Mouse (Mus musculus): ENCODE measurements around the gene Mrvi1. TPM values are rescaled to one million over a fixed set of nuclear protein-coding genes. Genes with fewer than 3 reads are reported as not detected.

The Mrvi1 gene
- polyA plus RNA-seq, 1 experiment from 2014 or later, result 0.79 TPM

DNA sequence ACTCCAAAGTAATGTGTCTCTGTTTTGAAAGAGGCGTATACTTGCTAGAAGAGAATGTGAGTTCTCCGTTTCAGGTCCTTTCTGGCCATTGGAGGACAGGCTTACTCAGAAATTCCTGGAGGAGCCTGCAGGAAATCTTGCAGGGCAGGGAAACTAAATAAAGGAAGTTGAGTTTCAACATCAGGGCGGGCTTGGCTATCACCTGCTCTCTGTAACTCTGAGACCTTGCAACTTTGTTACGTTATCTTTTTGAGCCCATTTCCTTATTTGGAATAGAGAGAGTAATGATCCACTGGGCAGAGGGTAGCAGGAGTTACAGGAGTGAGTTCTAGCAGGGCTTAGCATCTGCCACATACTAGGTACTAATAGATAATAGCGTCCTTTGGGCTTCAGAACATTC lies 122.1 kb downstream of the Mrvi1 start:
- 73% methylated on average over 5 of the region's 5 CpGs for WGBS
- no peak for ATAC-seq (ENCODE audit: low read depth)
- Histone ChIP-seq H3K4me3 (ENCODE audit: low read depth, low read length) (no peak overlapping the region), H3K27ac (ENCODE audit: low read depth, low read length) (no peak overlapping the region), H3K4me2 (ENCODE audit: low read depth, low read length) (no peak overlapping the region), H3K9ac (replicated peaks; ENCODE audit: low read depth, low read length) (no peak overlapping the region), H3K9me3 (ENCODE audit: control insufficient read depth, low read length) (no peaks in the 10 kb centered on the region), H3K36me3 (ENCODE audit: control insufficient read depth, insufficient read depth, low read length) (no peaks in the 10 kb centered on the region), H3K4me1 (ENCODE audit: control insufficient read depth, insufficient read depth, low read length) (no peaks in the 10 kb centered on the region), H3K27me3 (ENCODE audit: control insufficient read depth, insufficient read depth, low read length) (no peaks in the 10 kb centered on the region)

DNA sequence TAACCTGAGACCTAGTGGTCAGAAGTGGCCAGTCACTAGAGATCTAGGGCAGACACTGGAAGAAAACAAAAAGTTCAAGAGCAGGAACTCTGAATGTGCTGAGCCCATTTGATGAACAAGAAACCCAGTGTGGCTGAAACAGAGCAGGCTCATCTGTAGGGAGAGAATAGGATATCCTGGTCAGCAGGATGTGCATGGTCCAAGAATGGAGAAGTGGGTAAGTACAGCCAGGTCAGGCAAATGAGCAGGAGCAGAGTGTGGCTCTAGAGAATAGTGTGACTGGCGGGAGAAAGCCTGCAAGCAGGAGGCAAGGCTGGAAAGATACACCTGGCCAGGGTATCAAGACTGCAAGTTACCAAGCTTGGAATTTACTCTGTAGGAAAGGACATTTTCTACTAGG lies 126.7 kb downstream of the Mrvi1 start:
- no peaks in the 10 kb centered on the region for H3K36me3 ChIP-seq (ENCODE audit: control insufficient read depth, insufficient read depth, low read length)
- no peak overlapping the region for H3K4me3 ChIP-seq (ENCODE audit: low read depth, low read length)
- no peak overlapping the region for H3K9ac ChIP-seq (replicated peaks; ENCODE audit: low read depth, low read length)
- H3K27ac ChIP-seq (ENCODE audit: low read depth, low read length), result no peak overlapping the region
- H3K4me1 ChIP-seq (ENCODE audit: control insufficient read depth, insufficient read depth, low read length), result no peaks in the 10 kb centered on the region
- no peak overlapping the region for H3K4me2 ChIP-seq (ENCODE audit: low read depth, low read length)
- H3K9me3 ChIP-seq (ENCODE audit: control insufficient read depth, low read length), result no peaks in the 10 kb centered on the region
- no peak for ATAC-seq (ENCODE audit: low read depth)
- H3K27me3 ChIP-seq (ENCODE audit: control insufficient read depth, insufficient read depth, low read length), result no peaks in the 10 kb centered on the region
- WGBS, result 79% methylated on average over 1 of the region's 1 CpGs

DNA sequence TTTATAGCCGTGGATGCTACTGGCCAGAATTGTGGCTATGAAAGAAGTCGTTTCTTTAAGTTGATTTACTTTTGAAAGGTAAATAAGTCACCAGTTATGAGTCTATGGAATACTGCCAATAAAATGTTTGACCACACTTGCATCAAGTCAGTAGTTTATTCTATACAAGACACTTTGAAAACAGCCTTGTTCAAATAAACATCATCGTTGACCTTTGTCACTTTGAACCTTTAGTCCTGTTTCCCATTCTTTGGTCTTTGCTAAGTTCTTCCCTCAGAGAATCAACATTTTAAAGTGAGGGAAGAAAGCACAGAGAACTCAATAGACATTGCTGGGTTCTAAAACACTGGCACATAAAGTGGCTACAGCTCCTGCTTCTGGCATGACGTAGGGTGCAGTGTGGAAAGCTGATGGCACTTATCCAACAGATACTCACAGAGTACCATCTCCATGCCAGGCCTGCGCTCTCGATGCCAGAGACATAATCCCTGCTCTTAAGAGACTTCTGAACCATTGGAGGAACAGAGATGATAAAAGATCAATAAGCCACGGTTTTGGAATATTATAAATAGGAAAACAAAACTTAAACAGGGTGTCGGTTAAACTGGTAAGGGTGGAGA lies 127.2 kb downstream of the Mrvi1 start:
- 80% methylated on average over 8 of the region's 8 CpGs for WGBS
- no peak overlapping the region for H3K4me2 ChIP-seq (ENCODE audit: low read depth, low read length)
- no peak for ATAC-seq (ENCODE audit: low read depth)
- H3K4me1 ChIP-seq (ENCODE audit: control insufficient read depth, insufficient read depth, low read length), result no peaks in the 10 kb centered on the region
- no peak overlapping the region for H3K4me3 ChIP-seq (ENCODE audit: low read depth, low read length)
- H3K27me3 ChIP-seq (ENCODE audit: control insufficient read depth, insufficient read depth, low read length), result no peaks in the 10 kb centered on the region
- H3K9ac ChIP-seq (replicated peaks; ENCODE audit: low read depth, low read length), result no peak overlapping the region
- H3K9me3 ChIP-seq (ENCODE audit: control insufficient read depth, low read length), result no peaks in the 10 kb centered on the region
- no peaks in the 10 kb centered on the region for H3K36me3 ChIP-seq (ENCODE audit: control insufficient read depth, insufficient read depth, low read length)
- H3K27ac ChIP-seq (ENCODE audit: low read depth, low read length), result no peak overlapping the region

DNA sequence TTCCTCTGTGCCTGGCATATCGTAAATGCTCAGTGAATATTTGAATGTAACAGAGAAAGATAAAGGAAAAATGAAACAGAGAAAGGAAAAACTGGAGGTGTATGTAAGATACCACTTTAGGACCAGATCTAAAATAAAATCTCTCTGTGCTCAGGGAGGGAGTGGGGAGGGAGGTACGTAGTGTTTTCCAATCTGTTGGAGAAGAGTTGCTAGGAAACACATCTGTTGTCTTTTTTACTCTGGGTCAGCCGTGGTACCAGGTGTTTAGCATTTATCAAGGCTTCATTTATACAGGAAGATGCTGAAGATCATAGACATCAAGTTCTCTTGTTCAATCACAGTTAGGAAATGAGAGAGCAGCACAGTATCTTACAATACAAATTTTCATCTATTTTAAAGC lies 127.7 kb downstream of the Mrvi1 start:
- no peak overlapping the region for H3K4me2 ChIP-seq (ENCODE audit: low read depth, low read length)
- no peak for ATAC-seq (ENCODE audit: low read depth)
- WGBS, result 53% methylated on average over 3 of the region's 3 CpGs
- H3K4me1 ChIP-seq (ENCODE audit: control insufficient read depth, insufficient read depth, low read length), result no peaks in the 10 kb centered on the region
- no peak overlapping the region for H3K27ac ChIP-seq (ENCODE audit: low read depth, low read length)
- H3K27me3 ChIP-seq (ENCODE audit: control insufficient read depth, insufficient read depth, low read length), result no peaks in the 10 kb centered on the region
- H3K9me3 ChIP-seq (ENCODE audit: control insufficient read depth, low read length), result no peaks in the 10 kb centered on the region
- H3K36me3 ChIP-seq (ENCODE audit: control insufficient read depth, insufficient read depth, low read length), result no peaks in the 10 kb centered on the region
- H3K9ac ChIP-seq (replicated peaks; ENCODE audit: low read depth, low read length), result no peak overlapping the region
- no peak overlapping the region for H3K4me3 ChIP-seq (ENCODE audit: low read depth, low read length)

DNA sequence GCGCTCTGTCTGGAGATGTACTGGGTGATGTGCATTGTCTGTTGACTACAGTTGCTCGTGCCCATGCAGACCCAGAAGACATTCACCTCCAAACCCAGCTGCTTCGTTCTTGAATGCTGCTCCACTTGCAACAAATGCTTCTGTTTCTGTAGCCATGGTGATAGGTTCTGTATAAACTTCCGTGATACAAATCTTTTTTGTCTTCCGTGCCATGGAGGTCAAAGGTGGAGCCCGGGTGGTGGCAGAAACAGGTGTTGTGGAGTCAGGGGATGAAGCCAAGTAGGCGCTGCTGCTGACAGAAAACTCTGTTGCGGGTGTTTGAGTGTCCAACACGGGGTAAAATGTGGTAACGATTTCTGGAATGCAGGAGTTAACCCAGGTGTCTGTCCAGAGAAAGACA lies 128.7 kb downstream of the Mrvi1 start:
- no peaks in the 10 kb centered on the region for H3K9me3 ChIP-seq (ENCODE audit: control insufficient read depth, low read length)
- H3K4me3 ChIP-seq (ENCODE audit: low read depth, low read length), result no peak overlapping the region
- H3K27ac ChIP-seq (ENCODE audit: low read depth, low read length), result no peak overlapping the region
- H3K9ac ChIP-seq (replicated peaks; ENCODE audit: low read depth, low read length), result no peak overlapping the region
- H3K4me2 ChIP-seq (ENCODE audit: low read depth, low read length), result no peak overlapping the region
- H3K4me1 ChIP-seq (ENCODE audit: control insufficient read depth, insufficient read depth, low read length), result no peaks in the 10 kb centered on the region
- no peak for ATAC-seq (ENCODE audit: low read depth)
- no peaks in the 10 kb centered on the region for H3K36me3 ChIP-seq (ENCODE audit: control insufficient read depth, insufficient read depth, low read length)
- H3K27me3 ChIP-seq (ENCODE audit: control insufficient read depth, insufficient read depth, low read length), result no peaks in the 10 kb centered on the region
- 67% methylated on average over 10 of the region's 10 CpGs for WGBS

DNA sequence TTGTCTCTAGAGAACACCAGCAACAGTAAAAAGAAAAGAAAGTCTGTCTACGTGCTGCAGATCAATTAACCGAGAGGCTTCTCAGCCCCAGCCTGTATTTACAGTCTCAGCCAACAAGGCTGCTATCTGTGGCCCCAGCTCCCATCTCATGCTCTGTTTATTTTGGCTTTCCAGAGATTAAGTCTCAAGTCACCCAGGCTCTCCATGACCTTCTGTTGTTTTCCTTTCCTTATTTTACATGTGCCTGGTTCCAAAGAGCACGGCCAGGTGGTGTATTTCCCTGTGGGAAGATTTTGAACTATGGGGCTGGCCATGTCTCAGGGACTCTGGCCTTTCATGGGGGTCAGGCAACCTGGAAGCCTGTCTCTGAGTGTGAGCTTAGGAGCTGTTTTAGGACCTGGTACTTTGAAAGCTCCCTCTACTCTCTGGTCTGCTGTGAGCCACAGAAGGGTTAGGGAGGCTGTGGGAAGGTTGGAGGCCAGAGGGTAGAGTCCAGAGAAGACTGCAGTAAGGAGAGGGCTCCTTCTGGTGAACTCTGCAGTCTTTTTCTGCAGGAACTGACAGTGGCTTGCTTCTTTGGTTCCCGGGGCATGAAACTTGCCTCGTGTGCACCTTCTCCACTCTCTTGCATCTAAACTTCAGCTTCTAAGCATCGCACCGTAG lies 130.6 kb downstream of the Mrvi1 start:
- no peaks in the 10 kb centered on the region for H3K36me3 ChIP-seq (ENCODE audit: control insufficient read depth, insufficient read depth, low read length)
- H3K27me3 ChIP-seq (ENCODE audit: control insufficient read depth, insufficient read depth, low read length), result no peaks in the 10 kb centered on the region
- no peak for ATAC-seq (ENCODE audit: low read depth)
- no peak overlapping the region for H3K9ac ChIP-seq (replicated peaks; ENCODE audit: low read depth, low read length)
- no peak overlapping the region for H3K4me2 ChIP-seq (ENCODE audit: low read depth, low read length)
- no peak overlapping the region for H3K4me3 ChIP-seq (ENCODE audit: low read depth, low read length)
- no peak overlapping the region for H3K27ac ChIP-seq (ENCODE audit: low read depth, low read length)
- H3K4me1 ChIP-seq (ENCODE audit: control insufficient read depth, insufficient read depth, low read length), result no peaks in the 10 kb centered on the region
- H3K9me3 ChIP-seq (ENCODE audit: control insufficient read depth, low read length), result no peaks in the 10 kb centered on the region
- 85% methylated on average over 7 of the region's 7 CpGs for WGBS

DNA sequence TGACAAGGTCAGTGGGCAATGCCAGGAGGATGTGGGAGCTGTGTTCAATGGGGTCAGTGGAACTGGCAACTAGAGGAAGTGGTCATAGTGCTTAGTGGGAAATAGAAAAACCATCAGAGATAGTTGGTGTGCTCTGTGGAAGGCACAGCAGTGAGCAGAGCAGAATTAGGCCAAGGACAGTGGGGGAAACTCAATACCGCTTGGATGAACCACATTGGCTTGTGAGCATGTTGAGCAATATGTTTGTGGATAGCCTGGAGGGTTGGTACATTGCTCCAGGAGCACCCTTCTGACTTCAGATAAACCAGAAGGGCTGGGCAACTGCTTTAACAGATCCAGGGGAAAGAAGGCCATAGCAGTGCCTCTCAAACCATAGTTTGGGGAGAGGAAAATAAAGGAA lies 133.9 kb downstream of the Mrvi1 start:
- Histone ChIP-seq H3K27ac (ENCODE audit: low read depth, low read length) (no peak overlapping the region), H3K27me3 (ENCODE audit: control insufficient read depth, insufficient read depth, low read length) (no peaks in the 10 kb centered on the region), H3K4me3 (ENCODE audit: low read depth, low read length) (no peak overlapping the region), H3K4me2 (ENCODE audit: low read depth, low read length) (no peak overlapping the region), H3K9ac (replicated peaks; ENCODE audit: low read depth, low read length) (no peak overlapping the region), H3K4me1 (ENCODE audit: control insufficient read depth, insufficient read depth, low read length) (peaks cover 1% of the 10 kb centered on the region; the same call in 1 of the 2 replicates), H3K9me3 (ENCODE audit: control insufficient read depth, low read length) (no peaks in the 10 kb centered on the region), H3K36me3 (ENCODE audit: control insufficient read depth, insufficient read depth, low read length) (no peaks in the 10 kb centered on the region)
- ATAC-seq (ENCODE audit: low read depth), result no peak
- 96% methylated on average over 1 of the region's 1 CpGs for WGBS

DNA sequence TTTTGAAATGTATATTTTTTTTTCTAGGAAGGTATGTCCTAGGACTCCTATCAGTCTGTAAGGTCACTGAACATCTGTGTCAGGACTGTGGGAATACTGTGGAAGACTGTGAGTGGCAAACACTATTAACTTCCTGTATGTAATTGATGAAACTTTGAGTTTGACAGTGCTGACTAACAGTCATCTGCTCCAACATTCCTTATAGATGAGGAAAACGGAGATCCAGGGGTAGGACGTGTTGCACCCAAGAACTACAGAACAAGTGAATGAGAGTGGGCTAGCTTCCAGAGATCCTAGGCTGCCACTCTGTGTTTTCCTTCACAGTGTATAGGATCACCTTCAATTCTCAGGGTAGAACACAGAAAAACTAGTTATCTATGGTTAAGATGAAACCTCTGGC lies 134.9 kb downstream of the Mrvi1 start:
- Histone ChIP-seq H3K4me2 (ENCODE audit: low read depth, low read length) (no peak overlapping the region), H3K36me3 (ENCODE audit: control insufficient read depth, insufficient read depth, low read length) (no peaks in the 10 kb centered on the region), H3K27ac (ENCODE audit: low read depth, low read length) (no peak overlapping the region), H3K9me3 (ENCODE audit: control insufficient read depth, low read length) (no peaks in the 10 kb centered on the region), H3K9ac (replicated peaks; ENCODE audit: low read depth, low read length) (no peak overlapping the region), H3K27me3 (ENCODE audit: control insufficient read depth, insufficient read depth, low read length) (no peaks in the 10 kb centered on the region), H3K4me1 (ENCODE audit: control insufficient read depth, insufficient read depth, low read length) (peaks cover 3% of the 10 kb centered on the region; the same call in 1 of the 2 replicates), H3K4me3 (ENCODE audit: low read depth, low read length) (no peak overlapping the region)
- WGBS, result 87% methylated on average over 2 of the region's 2 CpGs
- no peak for ATAC-seq (ENCODE audit: low read depth)

DNA sequence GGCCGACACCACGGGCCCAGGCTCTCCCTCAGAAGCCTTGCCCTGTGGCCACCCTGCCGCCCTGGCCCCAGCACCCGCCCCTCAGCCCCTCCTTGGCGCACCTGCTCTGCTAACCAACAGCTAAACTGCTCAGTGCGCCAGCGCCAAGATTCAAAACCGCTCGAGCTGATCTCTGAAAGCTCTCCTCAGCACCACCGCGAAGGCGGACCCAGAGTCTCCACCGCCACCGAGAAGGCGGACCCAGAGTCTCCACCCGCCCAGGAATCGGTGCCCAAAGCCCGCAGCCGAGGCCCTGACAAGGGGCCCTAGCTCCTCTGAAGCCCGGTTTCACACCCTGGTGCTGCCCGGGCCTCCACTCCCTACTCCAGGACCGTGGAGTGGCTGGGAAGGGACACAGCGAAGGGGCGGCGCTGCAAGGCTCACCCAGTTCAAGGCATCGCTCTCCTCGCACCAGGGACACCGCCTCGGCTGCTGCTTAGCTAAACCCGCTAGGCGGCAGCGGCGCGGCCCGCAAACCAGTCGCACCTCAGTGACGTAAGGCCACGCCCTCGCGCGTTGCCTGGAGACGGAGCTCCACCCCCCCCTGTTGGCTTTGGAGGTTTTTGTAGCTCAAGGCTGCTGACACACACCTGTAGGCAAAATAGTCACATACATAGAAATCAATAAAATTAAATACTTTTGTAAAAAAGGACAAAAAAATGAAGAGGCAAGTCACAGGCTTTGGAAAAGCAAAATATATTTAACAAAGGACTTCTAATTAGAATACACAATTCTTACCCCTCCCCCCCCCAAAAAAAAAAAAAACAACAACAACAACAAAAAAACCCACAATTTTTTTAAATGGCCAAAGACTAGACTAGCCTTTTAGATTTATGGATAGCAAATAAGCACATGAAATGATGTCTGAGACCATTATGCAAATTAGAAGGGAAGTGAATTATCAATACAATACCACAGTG lies 138.1 kb downstream of the Mrvi1 start, which contains the start of gene Rnf141:
TSS of gene Rnf141 (minus strand) at position 542 of the 959 bp plus-strand sequence.
- under 1% methylated on average over 38 of the region's 42 CpGs for WGBS

More for the DNA sequence above, 138.1 kb downstream of the Mrvi1 start, which contains the start of gene Rnf141:
- Histone ChIP-seq H3K27ac (ENCODE audit: low read depth, low read length) (peak within 1 kb of the TSS; percentile 83), H3K36me3 (ENCODE audit: control insufficient read depth, insufficient read depth, low read length) (no peaks in the 10 kb centered on the region), H3K27me3 (ENCODE audit: control insufficient read depth, insufficient read depth, low read length) (no peaks in the 10 kb centered on the region), H3K4me3 (ENCODE audit: low read depth, low read length) (peak within 1 kb of the TSS; percentile 53), H3K9me3 (ENCODE audit: control insufficient read depth, low read length) (no peaks in the 10 kb centered on the region), H3K9ac (replicated peaks; ENCODE audit: low read depth, low read length) (peak within 1 kb of the TSS; percentile 69), H3K4me2 (ENCODE audit: low read depth, low read length) (peak within 1 kb of the TSS; percentile 85), H3K4me1 (ENCODE audit: control insufficient read depth, insufficient read depth, low read length) (peaks cover 3% of the 10 kb centered on the region; the same call in 1 of the 2 replicates)
- ATAC-seq (ENCODE audit: low read depth), result peak; percentile 96
